Mouse (Mus musculus): ENCODE results near the gene Serpina3a.

- no peak for TF ChIP-seq POLR2A (IDR thresholded peaks at IDR 0.05; ENCODE audit: extremely low read depth, insufficient read depth, low read length)
- no peak for TF ChIP-seq CTCF (IDR thresholded peaks at IDR 0.05; ENCODE audit: low read depth, low read length)
Measured at GRCm38 (mm10) chr12:104153656-104154055, 41.1 kb downstream of the Serpina3a start, which contains the start of gene Serpina3c.

All from liver, adult 2 months (tissue).